Mouse (Mus musculus) erythroblast, embryonic 14.5 days (primary cell): ENCODE data around the gene Bco2.

ENCODE experiments used
- GATA1 ChIP-seq: IDR thresholded peaks from 2 replicates; pipeline ENCODE4 v1.6.1; 2012; ENCODE audit warnings: low read length, inconsistent platforms, mixed read lengths
- TAL1 ChIP-seq: IDR thresholded peaks from 3 replicates; pipeline ENCODE4 v1.6.1; 2012; ENCODE audit warnings: low read length, inconsistent platforms, mixed read lengths

GRCm38 (mm10) chr9:50530890-50531289 is 24.1 kb downstream of the Bco2 start:
- TF ChIP-seq GATA1 (no peak), TAL1 (no peak)
